In the genomic region with DNA sequence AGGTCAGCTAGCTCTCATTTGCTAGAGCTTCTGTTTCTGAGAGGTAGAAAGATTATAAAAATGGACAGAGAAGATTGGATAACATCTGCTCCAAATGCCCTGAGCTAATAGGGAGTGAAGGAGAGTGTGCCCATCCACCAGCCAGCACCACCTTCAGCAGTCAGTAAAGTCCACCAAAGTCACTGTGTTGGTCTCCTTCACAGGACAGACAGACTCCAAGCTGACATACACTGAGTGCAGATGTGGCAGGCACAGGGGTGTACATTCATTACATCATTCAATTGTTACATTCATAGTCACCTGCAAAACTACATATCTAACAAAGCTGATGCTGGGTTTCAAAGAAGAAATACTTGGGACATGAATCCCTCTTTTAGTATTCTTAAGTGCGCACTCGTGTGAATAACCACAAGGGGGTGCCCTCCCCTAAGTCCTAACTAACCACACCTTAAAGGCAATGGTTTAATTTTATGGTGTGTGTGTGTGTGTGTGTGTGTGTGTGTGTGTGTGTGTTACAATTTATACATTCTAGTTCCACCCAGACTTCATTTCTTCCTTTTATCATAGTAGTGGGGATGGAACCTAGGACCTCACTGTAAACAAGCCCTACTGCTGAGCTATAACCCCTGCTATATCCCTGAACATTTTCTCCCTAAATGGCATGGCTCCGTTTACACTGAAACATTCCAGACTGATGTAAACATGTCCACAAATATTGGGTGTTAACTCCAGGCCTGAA, we compare ENCODE assay signal across 8 mouse cellular contexts.
DNase-seq lines count a peak whose midpoint lies in the region; ATAC-seq and TF ChIP-seq lines count a peak whose summit lies in the region.

No protein-coding gene starts in this region.

- peak; percentile 65; the same call in 1 of the 2 replicates for TF ChIP-seq CTCF in brain, embryonic 14.5 days (IDR thresholded peaks at IDR 0.05; ENCODE audit: borderline replicate concordance, extremely low read depth, insufficient read depth, insufficient read length)
- peak; percentile 79 for TF ChIP-seq CTCF in gastrocnemius, adult 2 months (IDR thresholded peaks at IDR 0.05)
- peak; percentile 4; the same call in 1 of the 2 replicates for TF ChIP-seq CTCF in lung, adult 2 months (IDR thresholded peaks at IDR 0.05; ENCODE audit: insufficient read depth, low read length)

- H3K4me2 ChIP-seq in neural tube, embryonic 15.5 days: no peak overlapping the region
- H3K4me2 ChIP-seq in kidney, embryonic 16.5 days (replicated peaks; ENCODE audit: low read depth, low read length): no peak overlapping the region

- no peaks in the 10 kb centered on the region for H3K36me3 ChIP-seq in neural tube, embryonic 15.5 days
- H3K36me3 ChIP-seq in kidney, embryonic 16.5 days (ENCODE audit: insufficient read depth, low read length): 0 out of 2 replicates have a peak, but pooled peaks cover 5% of the 10 kb centered on the region

- peak; percentile 39 for DNase-seq in neural tube, embryonic 10.5 days (ENCODE audit: extremely low spot score, low spot score)
- peak; percentile 86 for DNase-seq in brain, embryonic 14.5 days (ENCODE audit: low read depth)
- DNase-seq in gastrocnemius, adult 2 months: peak; percentile 40
- DNase-seq in lung, adult 2 months: peak; percentile 26
- DNase-seq in retina, embryonic 14.5 days (ENCODE audit: low spot score): peak; percentile 82
- DNase-seq in spleen, postnatal 14 days (ENCODE audit: low spot score in 2 of 2): no peak

- no peaks in the 10 kb centered on the region for H3K9me3 ChIP-seq in neural tube, embryonic 15.5 days (replicated peaks)
- H3K9me3 ChIP-seq in kidney, embryonic 16.5 days (ENCODE audit: low read length): peaks cover 6% of the 10 kb centered on the region; the same call in 1 of the 2 replicates

- no peaks in the 10 kb centered on the region for H3K27me3 ChIP-seq in neural tube, embryonic 15.5 days (replicated peaks)
- H3K27me3 ChIP-seq in kidney, embryonic 16.5 days (ENCODE audit: insufficient read depth, low read length): no peaks in the 10 kb centered on the region

- H3K4me1 ChIP-seq in neural tube, embryonic 15.5 days: no peaks in the 10 kb centered on the region
- no peaks in the 10 kb centered on the region; the same call in 1 of the 2 replicates for H3K4me1 ChIP-seq in kidney, embryonic 16.5 days (ENCODE audit: insufficient read depth, low read length)
- no peaks in the 10 kb centered on the region for H3K4me1 ChIP-seq in lung, adult 2 months (ENCODE audit: control insufficient read depth, insufficient read depth, low read length)

- no peak for ATAC-seq in neural tube, embryonic 15.5 days (ENCODE audit: low FRiP score)
- peak; percentile 59; the same call in 1 of the 2 replicates for ATAC-seq in kidney, embryonic 16.5 days (ENCODE audit: low FRiP score, low TSS enrichment)

- H3K27ac ChIP-seq in neural tube, embryonic 15.5 days (replicated peaks): no peak overlapping the region
- H3K27ac ChIP-seq in gastrocnemius, adult 2 months: no peak overlapping the region
- no peak overlapping the region for H3K27ac ChIP-seq in kidney, embryonic 16.5 days (ENCODE audit: low read length)

- WGBS in neural tube, embryonic 15.5 days: 54% methylated on average over 3 of the region's 3 CpGs
- 49% methylated on average over 3 of the region's 3 CpGs for WGBS in kidney, embryonic 16.5 days
- WGBS in lung, adult 2 months: 24% methylated on average over 3 of the region's 3 CpGs

- no peak for TF ChIP-seq POLR2A in brain, embryonic 14.5 days (IDR thresholded peaks at IDR 0.05; ENCODE audit: borderline replicate concordance, extremely low read depth, insufficient read depth, insufficient read length, poor library complexity, severe bottlenecking)
- TF ChIP-seq POLR2A in lung, adult 2 months (IDR thresholded peaks at IDR 0.05; ENCODE audit: borderline replicate concordance, extremely low read depth, low read depth, low read length): no peak

- no peak overlapping the region for H3K4me3 ChIP-seq in neural tube, embryonic 15.5 days (replicated peaks)
- no peak overlapping the region for H3K4me3 ChIP-seq in gastrocnemius, adult 2 months
- no peak overlapping the region for H3K4me3 ChIP-seq in kidney, embryonic 16.5 days (ENCODE audit: low read length)
- H3K4me3 ChIP-seq in lung, adult 2 months (replicated peaks; ENCODE audit: extremely low read depth, low read depth, low read length): no peak overlapping the region

- H3K9ac ChIP-seq in neural tube, embryonic 15.5 days (replicated peaks): no peak overlapping the region
- no peak overlapping the region for H3K9ac ChIP-seq in kidney, embryonic 16.5 days (replicated peaks; ENCODE audit: low read length)

- intact Hi-C loops in gastrocnemius, adult 2 months (cut with DNase I): loop anchor here (2.0 to 5.0 kb wide), 3 partner anchors 224 to 339 kb away; a partner anchor contains a TSS

Comparison
In these comparisons a context has a peak if more than half of its experiments do, and no peak if none do; other contexts are left out.
1. DNase-seq: peak in neural tube, embryonic 10.5 days (single experiment), brain, embryonic 14.5 days (single experiment), gastrocnemius, adult 2 months (single experiment), lung, adult 2 months (single experiment) and retina, embryonic 14.5 days (single experiment); none in spleen, postnatal 14 days (0 of 2).
2. CTCF ChIP-seq: peak in every context shown above with its lines; median percentile 79 in gastrocnemius, adult 2 months; 65 in brain, embryonic 14.5 days; 4 in lung, adult 2 months.